Mouse (Mus musculus) thymus, postnatal 36 days (tissue): ENCODE data around the gene Bpifb1.
"Not testable (repeated sequence)": the region's sequence is repeated elsewhere in the genome, so short reads cannot be mapped to it uniquely, and the experiment has no call there.

ENCODE experiments used
- DNase-seq, 2 experiments: peaks; one replicate each; pipeline ENCODE4 v3.0.0; 2022; ENCODE audit warnings: mixed read lengths in 2 of 2

Bpifb1 gene

GRCm38 (mm10) chr2:154211881-154212280, 21.3 kb downstream of the Bpifb1 start:
- no peak for DNase-seq

GRCm38 (mm10) chr2:154215191-154215590, 24.6 kb downstream of the Bpifb1 start:
- DNase-seq, result peak; percentile 36 to 46

- DNase-seq, result no peak
Observed at GRCm38 (mm10) chr2:154219950-154220349, 29.3 kb downstream of the Bpifb1 start.

GRCm38 (mm10) chr2:154223265-154223916, 32.8 kb downstream of the Bpifb1 start, which contains the start of gene Bpifb5:
Gene Bpifb5, plus strand, starts transcription at chr2:154223742.
- DNase-seq, result no peak

- no peak for DNase-seq
Observed at GRCm38 (mm10) chr2:154223917-154224273, 33.3 kb downstream of the Bpifb1 start.

DNA sequence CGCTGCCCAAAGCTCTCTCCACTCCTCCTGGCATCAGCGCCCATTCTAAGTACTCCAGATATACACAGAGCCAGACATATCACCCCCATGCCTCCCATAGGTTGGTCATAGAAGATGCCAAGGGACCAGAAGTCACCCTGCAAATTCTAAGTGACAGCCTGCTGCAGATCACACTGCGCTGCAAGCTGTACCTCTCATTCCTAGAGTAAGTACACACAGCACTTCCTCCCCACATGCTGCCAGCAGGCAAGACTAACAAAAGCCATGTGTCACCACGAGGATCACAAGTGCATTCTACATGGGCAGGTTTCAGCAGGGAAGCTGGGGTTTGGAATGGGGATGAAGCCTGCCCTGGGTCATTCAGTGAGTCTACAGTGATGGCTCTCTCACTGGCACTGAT, 36.4 kb downstream of the Bpifb1 start:
- no peak for DNase-seq

DNA sequence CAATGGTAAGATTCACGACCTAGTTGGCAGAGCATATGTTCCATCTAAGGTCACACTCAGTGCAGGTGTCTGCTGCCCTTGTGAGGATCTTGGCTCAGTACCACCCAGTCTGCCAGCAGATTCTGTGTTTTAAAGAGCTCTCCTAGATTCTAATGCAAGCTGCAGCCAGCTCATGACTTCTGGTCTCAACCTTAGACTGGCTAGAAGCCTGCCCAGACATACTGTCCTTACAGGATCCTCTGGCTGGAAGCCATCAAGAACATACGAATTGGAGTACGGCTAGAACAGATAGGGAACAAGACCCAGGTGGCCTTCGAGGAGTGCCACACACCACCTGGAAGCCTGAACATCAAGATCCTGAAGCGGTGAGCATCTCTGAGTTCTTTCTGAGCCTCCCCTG, 37.2 kb downstream of the Bpifb1 start:
- no peak for DNase-seq

DNA sequence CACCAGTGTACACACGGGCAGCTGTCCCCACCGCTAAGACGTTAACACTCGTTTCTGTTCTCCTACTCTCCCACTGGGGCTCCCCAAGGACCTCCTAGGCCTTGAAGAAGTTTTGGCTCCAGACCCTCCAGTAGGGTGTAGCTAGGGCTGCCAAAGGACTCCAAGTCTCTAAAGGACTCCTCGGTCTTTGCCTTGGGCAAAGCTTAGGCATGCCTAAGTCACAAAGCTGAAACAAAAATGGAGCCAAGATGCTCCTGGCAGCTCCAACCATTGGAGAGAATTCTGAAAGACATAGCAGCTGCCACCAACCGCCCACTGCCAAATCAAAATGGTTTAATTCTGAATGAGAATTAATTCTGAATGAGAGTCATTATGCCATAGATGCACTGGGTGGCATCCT, 42.8 kb downstream of the Bpifb1 start:
- no peak for DNase-seq

- DNase-seq, result no peak
Observed at GRCm38 (mm10) chr2:154240771-154241170, 50.2 kb downstream of the Bpifb1 start.

- DNase-seq, result not testable (repeated sequence)
Observed at GRCm38 (mm10) chr2:154242726-154243125, 52.1 kb downstream of the Bpifb1 start.

GRCm38 (mm10) chr2:154243356-154244036, 52.9 kb downstream of the Bpifb1 start:
- DNase-seq, result no peak

DNA sequence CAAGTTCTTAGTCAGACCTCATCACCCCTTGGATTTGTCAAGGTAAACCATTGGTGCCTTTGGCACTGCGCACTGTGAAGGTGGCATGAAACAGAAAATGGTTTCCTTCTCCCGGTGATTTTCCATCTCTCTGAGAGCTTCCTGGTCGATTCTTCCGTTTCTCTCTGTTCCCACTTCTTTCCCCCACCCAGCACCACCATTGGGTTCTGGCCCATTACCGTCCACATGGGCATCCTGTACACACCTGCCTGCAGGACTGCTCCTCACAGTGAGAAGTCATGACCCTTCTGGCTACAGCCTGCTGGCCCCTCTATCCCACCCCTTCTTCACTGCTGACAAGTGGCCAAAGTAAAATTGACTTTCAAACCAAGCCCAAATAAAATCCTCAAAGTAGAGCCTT, 54.7 kb downstream of the Bpifb1 start:
- no peak for DNase-seq

GRCm38 (mm10) chr2:154255254-154255653, 64.6 kb downstream of the Bpifb1 start:
- DNase-seq, result not testable (repeated sequence)

DNA sequence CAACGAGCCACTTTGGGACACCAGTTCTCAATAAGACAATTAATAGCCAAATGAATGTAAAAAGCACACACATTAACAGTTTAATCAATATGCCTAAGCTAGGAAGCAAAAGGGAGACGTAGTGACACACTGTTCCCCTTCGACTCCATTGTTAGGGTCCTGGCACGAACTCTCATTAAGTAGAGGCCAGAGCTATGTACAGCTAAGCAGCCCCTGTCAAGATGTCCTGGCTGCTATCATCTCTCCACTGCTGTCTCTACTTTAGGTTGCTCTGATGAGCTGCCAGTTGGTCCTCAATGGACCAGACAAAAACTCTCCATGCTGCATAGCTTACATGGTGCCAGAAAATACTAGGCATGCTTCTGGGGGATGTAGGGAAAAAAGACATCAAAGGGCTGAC, 65.2 kb downstream of the Bpifb1 start:
- DNase-seq, result no peak

DNA sequence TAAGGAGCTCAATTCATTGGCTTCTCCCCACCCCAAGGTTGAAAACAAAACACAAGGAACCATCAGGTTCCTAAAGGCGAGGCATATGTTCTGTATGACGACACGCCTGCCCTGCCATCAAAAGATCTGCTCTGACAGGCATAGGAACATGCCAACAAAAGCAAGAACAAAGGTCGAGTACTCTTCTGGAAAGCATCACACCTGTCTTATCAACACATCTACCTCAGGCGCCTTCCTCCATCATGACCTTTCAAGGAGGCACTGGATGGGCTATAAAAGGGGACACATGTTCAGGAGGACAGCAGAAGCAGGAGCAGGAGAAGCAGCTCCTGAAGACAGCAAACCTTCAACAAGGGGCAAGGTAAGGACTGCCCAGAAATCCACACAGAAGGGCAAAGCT, 66.9 kb downstream of the Bpifb1 start, which contains the start of gene Bpifb9a:
Gene Bpifb9a (plus strand): TSS at position 301 of the 400 bp plus-strand sequence.
- DNase-seq, result not testable (repeated sequence)

DNA sequence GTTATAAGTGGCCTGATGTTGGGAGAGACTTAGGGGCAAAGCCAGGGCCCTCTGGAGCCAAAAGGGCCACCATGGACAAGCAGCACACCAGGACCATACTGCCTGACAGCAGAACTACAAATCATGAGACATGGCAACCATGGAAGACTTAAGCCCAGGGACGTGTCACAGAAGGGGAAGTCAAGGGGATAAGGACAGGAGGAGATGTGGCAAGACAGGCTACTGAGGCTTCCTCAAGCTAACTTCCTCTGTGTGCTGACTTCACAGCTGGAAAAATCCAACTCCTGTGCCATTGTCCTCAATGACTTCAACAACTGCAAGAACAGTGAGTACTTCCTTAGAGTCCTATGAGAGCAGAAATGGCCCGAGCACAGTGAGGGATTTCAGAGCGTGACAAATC, 73.8 kb downstream of the Bpifb1 start:
- DNase-seq, result not testable (repeated sequence)
